Mouse (Mus musculus) G1E-ER4 (cell line): ENCODE data around the gene Usp37. TPM values are rescaled to one million over a fixed set of nuclear protein-coding genes. Genes with fewer than 3 reads are reported as not detected.

Source experiments
- GATA1 ChIP-seq: IDR thresholded peaks from one replicate; pipeline ENCODE4 v1.8.0; 2012; ENCODE audit warnings: low read length, inconsistent platforms
- polyA plus RNA-seq: library from polyadenylated mRNA; stranded (reverse); fragments of >175 nt; gene quantifications from 2 replicates; pipeline ENCODE4 v1.2.3, GENCODE M21; 2012

Usp37 gene
- polyA plus RNA-seq, result 3.4 and 8.5 TPM in 2 replicates

GRCm38 (mm10) chr1:74544184-74544583 lies at the start of gene Usp37:
Gene Usp37 (minus strand): TSS chr1:74544284.
- no peak for TF ChIP-seq GATA1

GRCm38 (mm10) chr1:74587773-74588445 lies 43.8 kb upstream of the Usp37 start, which contains the start of the genes Zfp142 and Bcs1l:
Gene Zfp142 (minus strand): TSS chr1:74588246.
Gene Bcs1l (plus strand): TSS chr1:74588289.
- no peak for TF ChIP-seq GATA1

- no peak for TF ChIP-seq GATA1
These were observed 43.2 kb upstream of the Usp37 start for GRCm38 (mm10) chr1:74587233-74587772.

- TF ChIP-seq GATA1, result no peak
These were observed 40.7 kb upstream of the Usp37 start for GRCm38 (mm10) chr1:74584616-74585398.

- no peak for TF ChIP-seq GATA1
These were observed 38.5 kb upstream of the Usp37 start for GRCm38 (mm10) chr1:74582621-74583020.

GRCm38 (mm10) chr1:74569739-74570719 lies 25.9 kb upstream of the Usp37 start:
- no peak for TF ChIP-seq GATA1

- no peak for TF ChIP-seq GATA1
These were observed 21.8 kb upstream of the Usp37 start for GRCm38 (mm10) chr1:74565834-74566233.

- TF ChIP-seq GATA1, result no peak
These were observed 15.0 kb upstream of the Usp37 start for GRCm38 (mm10) chr1:74559061-74559460.

GRCm38 (mm10) chr1:74542451-74542961 lies 1.6 kb downstream of the Usp37 start, which contains the start of gene Plcd4:
Gene Plcd4 (plus strand): TSS chr1:74542888.
- TF ChIP-seq GATA1, result no peak

GRCm38 (mm10) chr1:74538650-74539049 lies 5.4 kb downstream of the Usp37 start:
- no peak for TF ChIP-seq GATA1

- no peak for TF ChIP-seq GATA1
These were observed 15.5 kb downstream of the Usp37 start for GRCm38 (mm10) chr1:74528589-74528988.

GRCm38 (mm10) chr1:74524746-74525145 lies 19.3 kb downstream of the Usp37 start:
- no peak for TF ChIP-seq GATA1

- no peak for TF ChIP-seq GATA1
These were observed 24.2 kb downstream of the Usp37 start for GRCm38 (mm10) chr1:74519875-74520274.

- no peak for TF ChIP-seq GATA1
These were observed 32.8 kb downstream of the Usp37 start for GRCm38 (mm10) chr1:74511306-74511705.

GRCm38 (mm10) chr1:74507780-74508179 lies 36.3 kb downstream of the Usp37 start:
- no peak for TF ChIP-seq GATA1

- no peak for TF ChIP-seq GATA1
These were observed 37.6 kb downstream of the Usp37 start for GRCm38 (mm10) chr1:74506471-74506881.
